Mouse (Mus musculus) CD8-positive naive resting alpha-beta T cell, adult 57 days (primary cell): ENCODE data around the gene Ing3. TPM values are rescaled to one million over a fixed set of nuclear protein-coding genes. Genes with fewer than 3 reads are reported as not detected.

ENCODE experiments used
- total RNA-seq: library from RNA; stranded (reverse); gene quantifications from one replicate; pipeline ENCODE4 v1.2.4, GENCODE M21; 2023

The Ing3 gene
- total RNA-seq = 95.9 TPM

GRCm38 (mm10) chr6:21949226-21949731, at the start of gene Ing3:
Ing3 (plus strand) TSS chr6:21949571.

GRCm38 (mm10) chr6:21985732-21986540, 36.6 kb downstream of the Ing3 start, which contains the start of gene Cped1:
Cped1 (plus strand) TSS chr6:21985916.

Other genes starting within 250 kb of the Ing3 start
- not detected for gene Tspan12, start 97.1 kb upstream of the Ing3 start, total RNA-seq
- not detected for gene Cped1, start 36.3 kb downstream of the Ing3 start, total RNA-seq